Mouse (Mus musculus) heart, postnatal 36 days (tissue): Measurements from ENCODE around the gene Derl3. TPM values are rescaled to one million over a fixed set of nuclear protein-coding genes. Genes with fewer than 3 reads are reported as not detected.

Experiments used
- DNase-seq, 2 experiments: peaks; one replicate each; pipeline ENCODE4 v3.0.0; 2021 to 2022
- intact Hi-C: fragments of 180-260 bp; cut with DNase I; formaldehyde crosslinking; loops from one replicate; pipeline ENCODE4 v1.15.1; 2025
- total RNA-seq, 2 experiments: library from RNA; stranded (reverse); gene quantifications; 2 replicates each; pipeline ENCODE4 v1.2.3; 2021

The Derl3 gene
- total RNA-seq, 2 experiments from 2014 or later = 0.61 to 0.68 TPM

- intact Hi-C loops = no loop called here
These were observed 44.8 kb downstream of the Derl3 start for GRCm38 (mm10) chr10:75937851-75938643.

GRCm38 (mm10) chr10:75939481-75940234 is 46.4 kb downstream of the Derl3 start:
- intact Hi-C loops = no loop called here
- DNase-seq = no peak

More at GRCm38 (mm10) chr10:75937851-75938643, 44.8 kb downstream of the Derl3 start:
- no peak for DNase-seq

- DNase-seq = no peak
- intact Hi-C loops = no loop called here
These were observed 47.3 kb downstream of the Derl3 start, which contains the start of gene Gm867 for GRCm38 (mm10) chr10:75940520-75940919. Gene Gm867, minus strand, starts transcription at chr10:75940672.

GRCm38 (mm10) chr10:75941042-75941824 is 48.0 kb downstream of the Derl3 start:
- intact Hi-C loops = no loop called here
- DNase-seq = no peak

GRCm38 (mm10) chr10:75942736-75943477 is 49.7 kb downstream of the Derl3 start, which contains the start of gene Vpreb3:
Gene Vpreb3, plus strand, starts transcription at chr10:75943057.
- intact Hi-C loops = no loop called here
- DNase-seq = no peak

- intact Hi-C loops = no loop called here
- DNase-seq = peak in 1 of 2 experiments; percentile 41
These were observed 51.0 kb downstream of the Derl3 start for GRCm38 (mm10) chr10:75944066-75944772.

- DNase-seq = no peak
- intact Hi-C loops = no loop called here
These were observed 52.0 kb downstream of the Derl3 start for GRCm38 (mm10) chr10:75945213-75945612.

Other genes starting within 250 kb of the Derl3 start
- gene Susd2, start 249.4 kb upstream of the Derl3 start, total RNA-seq = 1 to 10 TPM; 1.4 to 1.8 TPM
- 10 to 100 TPM; 23.4 to 26.2 TPM for gene Cabin1, start 129.1 kb upstream of the Derl3 start, total RNA-seq
- gene Ddt, start 120.0 kb upstream of the Derl3 start, total RNA-seq = 100 to 1,000 TPM in 1 of 2 experiments, 10 to 100 TPM in 1; 96.7 to 104 TPM
- gene Gm20441, start 112.5 kb upstream of the Derl3 start, total RNA-seq = not detected
- gene Gstt3, start 112.0 kb upstream of the Derl3 start, total RNA-seq = 1 to 10 TPM; 4.1 to 4.8 TPM
- gene Gstt1, start 94.8 kb upstream of the Derl3 start, total RNA-seq = 10 to 100 TPM; 14.5 to 20.3 TPM
- gene Gstt4, start 70.9 kb upstream of the Derl3 start, total RNA-seq = not detected
- gene Gstt2, start 56.0 kb upstream of the Derl3 start, total RNA-seq = 10 to 100 TPM; 13.2 to 13.5 TPM
- gene Mif, start 33.2 kb upstream of the Derl3 start, total RNA-seq = 100 to 1,000 TPM; 196 to 202 TPM
- 10 to 100 TPM; 20.0 to 20.6 TPM for gene Smarcb1, start 28.2 kb downstream of the Derl3 start, total RNA-seq
- 1,000 to 10,000 TPM; 1,903 to 1,946 TPM for gene Chchd10, start 39.7 kb downstream of the Derl3 start, total RNA-seq
- 1 to 10 TPM; 5.9 to 7.7 TPM for gene Mmp11, start 43.1 kb downstream of the Derl3 start, total RNA-seq
- gene Gm867, start 47.3 kb downstream of the Derl3 start, total RNA-seq = not detected
- not detected for gene Vpreb3, start 49.6 kb downstream of the Derl3 start, total RNA-seq
- not detected for gene Gm5134, start 61.1 kb downstream of the Derl3 start, total RNA-seq
- gene Zfp280b, start 139.2 kb downstream of the Derl3 start, total RNA-seq = 1 to 10 TPM; 6.9 to 8.0 TPM
- gene Slc5a4b, start 217.5 kb downstream of the Derl3 start, total RNA-seq = not detected